Mouse (Mus musculus) heart, embryonic 13.5 days (tissue): ENCODE results near the gene BC055324. TPM values are rescaled to one million over a fixed set of nuclear protein-coding genes. Genes with fewer than 3 reads are reported as not detected.
A peak's percentile ranks its signal among the peaks of the same experiment; 100 is the strongest.
"Not testable (repeated sequence)": the region's sequence is repeated elsewhere in the genome, so short reads cannot be mapped to it uniquely, and the experiment has no call there.

Experiments used
- ATAC-seq: fragments of 200-750 bp; cut with Nextera tagmentation; 2 replicates; pipeline ENCODE4 v1.8.0; 2017; ENCODE audit warnings: moderate TSS enrichment; ENCODE audit not compliant: insufficient number of reproducible peaks, low FRiP score, low TSS enrichment; ENCODE audit errors: extremely low read depth
- H3K27ac ChIP-seq: fragments of 300-500 bp; sonication (generic); replicated peaks from 2 replicates; pipeline ENCODE4 v1.5.1; 2015; ENCODE audit warnings: moderate library complexity, mild to moderate bottlenecking, inconsistent platforms
- H3K27me3 ChIP-seq: fragments of 300-500 bp; sonication (generic); replicated peaks from 2 replicates; pipeline ENCODE4 v1.6.1; 2015; ENCODE audit warnings: mild to moderate bottlenecking, inconsistent platforms
- H3K36me3 ChIP-seq: fragments of 300-500 bp; sonication (generic); 2 replicates; pipeline ENCODE4 v1.6.1; 2015; ENCODE audit warnings: mild to moderate bottlenecking, inconsistent platforms
- H3K4me1 ChIP-seq: fragments of 300-500 bp; sonication (generic); 2 replicates; pipeline ENCODE4 v1.6.1; 2015; ENCODE audit warnings: inconsistent platforms
- H3K4me2 ChIP-seq: fragments of 300-500 bp; sonication (generic); 2 replicates; pipeline ENCODE4 v1.6.1; 2015; ENCODE audit warnings: inconsistent platforms, mild to moderate bottlenecking, moderate library complexity
- H3K4me3 ChIP-seq: fragments of 300-500 bp; sonication (generic); 2 replicates; pipeline ENCODE4 v1.5.1; 2015; ENCODE audit warnings: moderate library complexity, mild to moderate bottlenecking, inconsistent platforms
- H3K9ac ChIP-seq: fragments of 300-500 bp; sonication (generic); 2 replicates; pipeline ENCODE4 v1.6.1; 2015; ENCODE audit warnings: inconsistent platforms, mild to moderate bottlenecking, moderate library complexity
- H3K9me3 ChIP-seq: fragments of 300-500 bp; sonication (generic); 2 replicates; pipeline ENCODE4 v1.6.1; 2016; ENCODE audit warnings: inconsistent platforms
- WGBS: fragments of 180-500 bp; shearing (Covaris S2); methylation state at CpG from one replicate; pipeline ENCODE4 v1.1.7; 2015; ENCODE audit warnings: mixed read lengths; 5-methylcytosine and 5-hydroxymethylcytosine counted together
- polyA plus RNA-seq: library from polyadenylated mRNA; unstranded; fragments of >200 nt; fragmentation: Nextera tagmentation; extraction: Ambion mirVana; gene quantifications from 2 replicates; pipeline ENCODE4 v1.2.1, GENCODE M21; 2015

Gene BC055324
- 14.5 and 15.5 TPM in 2 replicates for polyA plus RNA-seq

DNA sequence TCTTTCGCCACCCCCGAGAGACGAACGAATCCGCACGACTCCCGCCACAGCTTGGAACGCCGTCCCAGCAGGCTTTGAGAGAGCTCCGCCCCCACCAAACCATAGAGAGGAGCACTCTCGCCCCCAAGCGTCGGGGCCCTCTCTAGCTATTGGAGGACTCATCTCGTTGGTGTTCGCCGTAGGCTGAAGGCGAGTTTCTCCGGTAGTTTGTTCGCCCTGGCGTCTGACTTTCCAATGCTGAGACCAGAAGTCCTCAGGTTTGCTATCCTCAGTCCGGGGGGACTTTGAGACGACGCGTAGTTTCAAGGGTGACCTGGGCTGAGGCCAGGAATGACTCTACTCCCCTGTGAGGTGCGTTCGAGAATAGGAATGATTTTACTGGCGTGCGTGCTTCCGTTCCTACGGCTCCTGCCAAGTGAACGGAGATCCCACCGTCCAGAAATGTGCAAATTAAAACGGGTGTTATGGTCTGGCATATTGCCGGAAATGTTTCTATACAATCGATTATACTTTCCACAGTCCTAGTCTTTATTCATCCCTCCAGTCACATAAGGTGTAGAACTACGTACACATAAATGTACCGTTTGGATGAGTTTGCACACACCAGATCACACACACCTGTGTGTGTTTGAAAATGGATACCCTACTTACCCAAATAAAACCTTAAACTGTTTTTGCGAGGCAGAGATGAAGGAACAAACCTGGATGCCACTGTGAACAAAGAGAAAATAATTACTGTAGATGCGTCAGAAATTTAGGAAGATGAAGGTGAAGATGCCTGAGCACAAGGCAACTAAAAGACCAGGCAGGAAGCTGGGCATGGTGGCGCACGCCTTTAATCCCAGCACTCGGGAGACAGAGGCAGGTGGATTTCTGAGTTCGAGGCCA, at the start of gene BC055324, which contains the start of gene Mettl18:
Gene BC055324 (minus strand): TSS at position 76 of the 888 bp plus-strand sequence.
Gene Mettl18 (plus strand): TSS at position 169 of the 888 bp plus-strand sequence.
- peak; percentile 85 for ATAC-seq
- peak within 1 kb of the TSS; percentile 72 for H3K4me3 ChIP-seq
- peak within 1 kb of the TSS; percentile 87 for H3K4me2 ChIP-seq
- peak within 1 kb of the TSS; percentile 87 for H3K9ac ChIP-seq
- no peaks in the 10 kb centered on the region for H3K27me3 ChIP-seq
- peak within 1 kb of the TSS; percentile 83 for H3K27ac ChIP-seq
- no peaks in the 10 kb centered on the region for H3K9me3 ChIP-seq
- WGBS = 3% methylated on average over 43 of the region's 43 CpGs
- H3K4me1 ChIP-seq = peaks cover 14% of the 10 kb centered on the region
- peaks cover 13% of the 10 kb centered on the region for H3K36me3 ChIP-seq

DNA sequence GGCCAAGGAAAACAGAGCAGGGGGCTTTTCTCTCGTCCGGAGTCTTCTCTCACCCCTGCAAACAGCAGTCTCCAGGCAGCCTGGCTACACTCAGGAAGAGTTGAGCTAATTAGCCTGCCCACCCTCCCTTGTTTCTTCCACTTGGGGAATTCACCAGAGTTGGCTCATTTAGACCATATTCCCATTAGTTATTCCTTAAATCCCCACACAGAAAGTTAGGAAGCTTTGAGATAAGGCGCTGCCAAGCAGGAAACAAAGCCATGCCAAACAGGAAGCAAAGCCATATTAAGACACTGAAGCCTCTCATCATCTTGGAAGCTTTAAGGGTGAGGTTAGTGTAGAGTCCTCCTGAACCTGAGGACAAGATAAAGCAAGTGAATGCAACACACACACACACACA, 49.0 kb upstream of the BC055324 start:
- H3K9me3 ChIP-seq = no peaks in the 10 kb centered on the region
- no peak; the same call in 1 of the 2 replicates for ATAC-seq
- H3K9ac ChIP-seq = no peak overlapping the region
- H3K4me2 ChIP-seq = no peak overlapping the region
- no peaks in the 10 kb centered on the region for H3K36me3 ChIP-seq
- H3K4me3 ChIP-seq = no peak overlapping the region
- peaks cover 21% of the 10 kb centered on the region for H3K4me1 ChIP-seq
- WGBS = 33% methylated on average over 3 of the region's 3 CpGs
- no peaks in the 10 kb centered on the region for H3K27me3 ChIP-seq
- H3K27ac ChIP-seq = peak overlapping the region; percentile 51

DNA sequence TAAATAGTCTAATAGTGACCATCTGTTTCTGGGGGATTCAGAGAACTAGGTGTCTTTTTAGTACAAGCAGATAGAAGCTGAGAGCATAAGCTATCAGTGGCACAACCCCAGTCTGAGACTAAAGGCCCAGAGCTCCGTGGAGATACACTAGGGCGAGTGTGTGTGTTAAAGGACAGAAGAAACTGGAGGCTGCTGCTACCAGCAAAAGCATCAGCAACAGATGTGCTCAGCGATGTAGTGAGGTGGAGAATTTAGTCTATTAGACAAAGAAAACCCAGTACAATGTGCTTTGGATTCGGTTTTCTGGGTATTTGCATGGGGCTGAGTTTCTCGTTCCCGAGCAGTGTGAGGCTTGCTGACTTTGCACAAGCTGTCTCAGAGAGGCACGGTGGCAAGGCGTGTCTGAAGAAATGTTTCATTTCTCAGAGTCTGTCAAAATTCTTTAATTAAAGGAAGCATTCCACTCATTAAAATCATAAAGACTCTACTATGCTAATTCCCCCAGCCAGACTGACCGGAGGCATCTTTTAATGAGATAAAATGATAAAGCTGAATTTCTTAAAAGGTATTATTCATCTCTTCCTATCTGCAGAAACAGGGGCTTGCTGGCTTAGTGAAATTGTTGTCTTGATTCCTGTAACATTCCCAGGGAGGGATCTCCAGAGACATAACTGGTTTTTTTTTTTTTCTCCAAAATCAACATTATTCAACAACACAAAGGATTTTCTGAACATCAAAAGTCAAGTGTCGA, 46.0 kb upstream of the BC055324 start:
- ATAC-seq = no peak
- Histone ChIP-seq H3K4me2 (no peak overlapping the region), H3K4me3 (no peak overlapping the region), H3K36me3 (no peaks in the 10 kb centered on the region), H3K9ac (no peak overlapping the region), H3K27ac (no peak overlapping the region), H3K9me3 (no peaks in the 10 kb centered on the region), H3K4me1 (peaks cover 20% of the 10 kb centered on the region), H3K27me3 (no peaks in the 10 kb centered on the region)
- 64% methylated on average over 10 of the region's 10 CpGs for WGBS

DNA sequence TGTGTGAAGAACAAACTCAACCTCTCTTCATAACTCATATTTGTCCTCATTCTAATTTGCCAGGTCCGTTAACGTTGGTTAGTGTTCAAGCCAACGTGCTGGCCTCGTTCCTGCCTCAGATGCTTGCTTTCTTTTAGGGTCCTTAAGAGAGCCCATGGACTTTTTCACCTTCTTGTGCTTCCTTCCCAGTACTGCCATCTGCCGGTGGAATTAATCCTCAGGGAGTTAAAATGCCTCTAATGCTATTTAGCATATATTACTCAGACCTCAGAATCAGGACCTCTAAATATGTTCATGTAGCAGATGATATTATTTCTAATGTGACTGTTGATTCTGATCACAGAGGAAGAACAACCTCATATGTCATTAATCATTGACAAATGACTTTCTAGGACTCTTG, 32.8 kb upstream of the BC055324 start:
- Histone ChIP-seq H3K9me3 (no peaks in the 10 kb centered on the region; the same call in none of the 2 replicates), H3K27me3 (no peaks in the 10 kb centered on the region), H3K9ac (no peak overlapping the region), H3K36me3 (no peaks in the 10 kb centered on the region), H3K4me2 (no peak overlapping the region), H3K27ac (no peak overlapping the region), H3K4me1 (no peaks in the 10 kb centered on the region), H3K4me3 (no peak overlapping the region)
- ATAC-seq = no peak
- WGBS = 49% methylated on average over 5 of the region's 5 CpGs

GRCm38 (mm10) chr1:164025685-164026084, 31.1 kb upstream of the BC055324 start:
- H3K9ac ChIP-seq = no peak overlapping the region
- H3K36me3 ChIP-seq = no peaks in the 10 kb centered on the region
- H3K4me2 ChIP-seq = no peak overlapping the region
- no peak overlapping the region for H3K27ac ChIP-seq
- no peaks in the 10 kb centered on the region for H3K4me1 ChIP-seq
- no peaks in the 10 kb centered on the region; the same call in none of the 2 replicates for H3K9me3 ChIP-seq
- no peak for ATAC-seq
- 64% methylated on average over 4 of the region's 4 CpGs for WGBS
- H3K27me3 ChIP-seq = no peaks in the 10 kb centered on the region
- no peak overlapping the region for H3K4me3 ChIP-seq

GRCm38 (mm10) chr1:164022106-164022505, 27.5 kb upstream of the BC055324 start:
- H3K4me1 ChIP-seq, H3K27ac ChIP-seq, H3K9me3 ChIP-seq, H3K36me3 ChIP-seq, H3K9ac ChIP-seq, ATAC-seq, H3K27me3 ChIP-seq, H3K4me2 ChIP-seq, H3K4me3 ChIP-seq: not testable (repeated sequence)
- 75% methylated on average over 5 of the region's 5 CpGs for WGBS

DNA sequence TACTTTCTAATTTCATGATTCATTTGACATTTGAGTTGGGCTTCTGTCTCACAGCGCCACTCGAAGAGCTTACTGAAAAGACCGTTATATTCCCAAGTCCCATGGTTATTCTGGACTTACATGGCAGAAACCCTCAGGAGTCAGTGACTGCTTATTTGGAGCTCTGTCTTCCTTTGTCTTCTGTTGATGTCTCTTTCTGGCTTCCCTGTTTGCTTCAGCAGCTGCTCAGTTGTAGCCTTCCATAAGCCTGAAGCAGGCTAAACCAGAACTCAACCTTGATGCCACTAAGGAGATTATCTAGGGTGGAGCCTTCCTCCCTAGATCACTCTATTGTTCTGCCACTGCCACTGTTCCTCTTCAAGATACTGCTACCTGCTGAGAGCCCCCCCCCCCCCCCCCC, 26.1 kb upstream of the BC055324 start:
- H3K27me3 ChIP-seq, H3K4me2 ChIP-seq, ATAC-seq, H3K9me3 ChIP-seq, H3K27ac ChIP-seq, H3K9ac ChIP-seq, H3K4me1 ChIP-seq, H3K36me3 ChIP-seq, H3K4me3 ChIP-seq: not testable (repeated sequence)
- WGBS = 89% methylated on average over 3 of the region's 3 CpGs

DNA sequence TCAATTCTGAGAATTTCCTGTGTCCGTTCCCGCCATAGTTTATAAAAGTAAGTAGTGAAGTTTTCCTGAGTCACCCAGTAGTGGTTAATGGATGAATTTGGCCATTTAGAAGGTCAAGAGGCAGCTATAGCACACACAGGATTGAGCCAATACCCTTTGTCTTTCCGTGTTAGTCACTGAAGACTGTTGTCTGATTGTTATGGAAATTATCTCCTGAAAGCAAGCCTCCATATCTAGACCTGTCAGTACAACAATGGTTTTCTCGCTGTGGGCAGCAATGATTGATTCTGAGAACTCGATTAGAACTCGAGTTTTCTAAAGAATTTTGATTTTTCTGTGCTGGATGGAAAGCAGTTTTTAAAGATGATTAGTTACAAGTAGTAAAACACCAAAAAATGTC, 25.2 kb upstream of the BC055324 start:
- Histone ChIP-seq H3K9ac (no peak overlapping the region), H3K9me3 (no peaks in the 10 kb centered on the region), H3K27ac (no peak overlapping the region), H3K4me1 (no peaks in the 10 kb centered on the region), H3K4me2 (no peak overlapping the region), H3K36me3 (no peaks in the 10 kb centered on the region), H3K27me3 (no peaks in the 10 kb centered on the region), H3K4me3 (no peak overlapping the region)
- ATAC-seq = no peak
- 48% methylated on average over 6 of the region's 6 CpGs for WGBS

- no peaks in the 10 kb centered on the region for H3K4me1 ChIP-seq
- no peaks in the 10 kb centered on the region for H3K36me3 ChIP-seq
- H3K27ac ChIP-seq = no peak overlapping the region
- WGBS = 81% methylated on average over 16 of the region's 16 CpGs
- no peaks in the 10 kb centered on the region for H3K27me3 ChIP-seq
- H3K4me2 ChIP-seq = no peak overlapping the region
- ATAC-seq = no peak
- H3K4me3 ChIP-seq = no peak overlapping the region
- no peaks in the 10 kb centered on the region for H3K9me3 ChIP-seq
- no peak overlapping the region for H3K9ac ChIP-seq
Measured at GRCm38 (mm10) chr1:164018221-164018896, 23.8 kb upstream of the BC055324 start.

- Histone ChIP-seq H3K4me2 (no peak overlapping the region), H3K9ac (no peak overlapping the region), H3K9me3 (no peaks in the 10 kb centered on the region), H3K4me3 (no peak overlapping the region), H3K27ac (no peak overlapping the region), H3K36me3 (no peaks in the 10 kb centered on the region), H3K4me1 (no peaks in the 10 kb centered on the region), H3K27me3 (no peaks in the 10 kb centered on the region)
- no peak for ATAC-seq
- WGBS = 45% methylated on average over 1 of the region's 1 CpGs
Measured at GRCm38 (mm10) chr1:164014616-164015015, 20.0 kb upstream of the BC055324 start.

- H3K4me1 ChIP-seq = no peaks in the 10 kb centered on the region
- no peak overlapping the region for H3K9ac ChIP-seq
- WGBS = 40% methylated on average over 2 of the region's 2 CpGs
- no peak overlapping the region for H3K27ac ChIP-seq
- H3K36me3 ChIP-seq = no peaks in the 10 kb centered on the region
- no peak overlapping the region for H3K4me2 ChIP-seq
- no peak for ATAC-seq
- H3K4me3 ChIP-seq = no peak overlapping the region
- no peaks in the 10 kb centered on the region for H3K9me3 ChIP-seq
- H3K27me3 ChIP-seq = no peaks in the 10 kb centered on the region
Measured at GRCm38 (mm10) chr1:164009235-164009634, 14.6 kb upstream of the BC055324 start.
